Mouse (Mus musculus): Measurements from ENCODE around the gene Hist1h4i.
A peak's percentile ranks its signal among the peaks of the same experiment; 100 is the strongest.

Gene Hist1h4i

GRCm38 (mm10) chr13:22008707-22009106, 32.5 kb downstream of the Hist1h4i start:
- DNase-seq (ENCODE audit: low spot score in 2 of 2): no peak

GRCm38 (mm10) chr13:22007872-22008271, 33.3 kb downstream of the Hist1h4i start:
- DNase-seq (ENCODE audit: low spot score in 2 of 2): no peak

- no peak for DNase-seq (ENCODE audit: low spot score in 2 of 2)
These were observed 34.0 kb downstream of the Hist1h4i start for GRCm38 (mm10) chr13:22007121-22007510.

GRCm38 (mm10) chr13:22006334-22007120, 34.6 kb downstream of the Hist1h4i start:
- peak in 1 of 2 experiments; percentile 27 for DNase-seq (ENCODE audit: low spot score in 2 of 2)

- DNase-seq (ENCODE audit: low spot score in 2 of 2): no peak
These were observed 35.4 kb downstream of the Hist1h4i start for GRCm38 (mm10) chr13:22005605-22006333.

GRCm38 (mm10) chr13:22001823-22002222, 39.3 kb downstream of the Hist1h4i start:
- no peak for DNase-seq (ENCODE audit: low spot score in 2 of 2)

- DNase-seq (ENCODE audit: low spot score in 2 of 2): no peak
These were observed 39.8 kb downstream of the Hist1h4i start for GRCm38 (mm10) chr13:22001346-22001745.

- no peak for DNase-seq (ENCODE audit: low spot score in 2 of 2)
These were observed 42.0 kb downstream of the Hist1h4i start for GRCm38 (mm10) chr13:21999147-21999546.

GRCm38 (mm10) chr13:21998412-21998811, 42.8 kb downstream of the Hist1h4i start:
- DNase-seq (ENCODE audit: low spot score in 2 of 2): no peak

GRCm38 (mm10) chr13:21997821-21998220, 43.3 kb downstream of the Hist1h4i start:
- no peak for DNase-seq (ENCODE audit: low spot score in 2 of 2)

- DNase-seq (ENCODE audit: low spot score in 2 of 2): no peak
These were observed 43.9 kb downstream of the Hist1h4i start for GRCm38 (mm10) chr13:21997201-21997820.

- no peak for DNase-seq (ENCODE audit: low spot score in 2 of 2)
These were observed 44.3 kb downstream of the Hist1h4i start for GRCm38 (mm10) chr13:21996840-21997185.

GRCm38 (mm10) chr13:21996101-21996839, 44.9 kb downstream of the Hist1h4i start:
- no peak for DNase-seq (ENCODE audit: low spot score in 2 of 2)

- DNase-seq (ENCODE audit: low spot score in 2 of 2): no peak
These were observed 45.7 kb downstream of the Hist1h4i start for GRCm38 (mm10) chr13:21995331-21995914.

GRCm38 (mm10) chr13:21994896-21995295, 46.3 kb downstream of the Hist1h4i start:
- no peak for DNase-seq (ENCODE audit: low spot score in 2 of 2)

GRCm38 (mm10) chr13:21993957-21994738, 47.0 kb downstream of the Hist1h4i start:
- DNase-seq (ENCODE audit: low spot score in 2 of 2): peak in 1 of 2 experiments; percentile 29

GRCm38 (mm10) chr13:21992550-21992949, 48.6 kb downstream of the Hist1h4i start:
- DNase-seq (ENCODE audit: low spot score in 2 of 2): no peak

Measured in heart, adult 9 months (tissue).